Mouse (Mus musculus) lung, postnatal 4 days (tissue): ENCODE measurements around the gene Edn3.
A peak's percentile ranks its signal among the peaks of the same experiment; 100 is the strongest.

Source experiments
- DNase-seq, 2 experiments: peaks; one replicate each; pipeline ENCODE4 v3.0.0; 2021

Edn3 gene

GRCm38 (mm10) chr2:174760479-174761121 is at the start of gene Edn3:
Edn3 (plus strand) TSS chr2:174760619.
- DNase-seq: peak; percentile 45 to 51

DNA sequence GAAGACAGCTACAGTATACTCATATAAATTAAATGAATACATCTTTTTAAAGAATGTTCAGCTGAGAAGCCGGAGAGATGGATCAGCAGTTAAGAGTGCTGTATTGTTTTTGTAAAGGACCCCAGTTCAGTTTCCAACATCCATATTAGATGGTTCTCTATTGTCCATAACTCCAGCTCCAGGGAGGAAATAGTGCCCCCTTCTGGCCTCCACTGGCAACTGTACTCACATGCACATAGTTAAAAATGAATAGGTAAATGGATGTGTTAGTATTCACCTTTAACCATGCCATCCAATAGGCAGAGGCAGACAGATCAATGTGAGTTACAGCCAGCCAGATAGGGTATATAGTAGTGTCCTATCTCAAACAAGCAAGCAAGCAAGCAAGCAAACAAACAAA is 48.4 kb upstream of the Edn3 start:
- DNase-seq: no peak

- no peak for DNase-seq
Measured at GRCm38 (mm10) chr2:174715938-174716337, 44.5 kb upstream of the Edn3 start.

DNA sequence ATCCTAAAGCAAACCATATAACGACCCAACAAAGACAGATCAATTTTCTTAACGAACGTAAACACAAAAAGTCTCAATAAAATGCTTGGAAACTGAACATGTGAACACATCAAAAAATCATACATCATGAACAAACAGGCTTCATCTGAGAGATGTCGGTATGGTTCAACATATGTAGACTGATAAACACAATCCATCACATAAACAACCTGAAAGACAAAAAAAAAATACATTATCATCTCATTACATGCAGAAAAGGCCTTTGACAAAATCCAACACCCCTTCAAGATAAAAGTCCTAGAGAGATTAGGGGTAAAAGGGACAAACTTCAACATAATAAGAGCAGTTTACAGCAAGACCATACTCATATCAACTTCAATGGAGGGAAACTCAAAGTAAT is 42.6 kb upstream of the Edn3 start:
- no peak for DNase-seq

- no peak for DNase-seq
Measured at GRCm38 (mm10) chr2:174727114-174727823, 33.1 kb upstream of the Edn3 start.

DNA sequence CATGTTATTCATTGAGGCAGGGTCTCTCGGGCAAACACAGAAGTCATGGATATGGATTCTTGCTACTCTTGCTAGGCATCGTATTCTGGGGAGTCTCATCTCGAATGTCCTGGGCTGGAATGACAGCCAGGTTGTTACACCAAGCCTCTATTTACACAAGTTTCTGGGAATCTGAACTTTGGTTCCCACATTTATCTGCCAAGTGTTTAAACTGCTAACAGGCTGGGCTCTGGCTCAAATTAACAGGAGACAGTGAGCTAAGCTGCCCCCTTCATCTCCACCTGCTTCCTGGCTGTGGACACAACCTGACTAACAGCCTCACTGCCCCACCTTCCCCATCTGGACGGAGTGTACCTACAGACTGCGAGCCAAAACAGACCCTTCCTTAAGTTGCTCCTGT is 28.5 kb upstream of the Edn3 start:
- no peak for DNase-seq

DNA sequence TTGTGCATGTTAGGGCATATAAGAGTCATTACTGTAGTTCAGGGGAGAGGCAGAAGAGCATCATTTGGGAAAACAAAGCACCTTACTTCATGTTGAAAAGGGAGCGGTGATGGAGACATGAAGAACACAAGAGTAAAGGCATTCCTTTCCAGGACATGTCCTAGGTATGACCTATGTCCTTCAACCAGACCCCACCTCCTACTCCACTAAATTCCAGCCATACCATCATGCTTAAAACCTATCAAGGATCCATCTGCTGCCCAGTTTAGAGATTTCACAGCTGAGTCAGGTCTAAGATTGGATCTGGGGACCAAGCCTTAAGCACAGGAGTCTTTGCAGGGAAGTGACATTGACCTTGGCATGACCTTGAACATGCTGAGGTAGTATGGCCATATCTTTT is 25.1 kb upstream of the Edn3 start:
- no peak for DNase-seq

- no peak for DNase-seq
Measured at GRCm38 (mm10) chr2:174747182-174747581, 13.2 kb upstream of the Edn3 start.

- DNase-seq: no peak
Measured at GRCm38 (mm10) chr2:174748381-174748780, 12.0 kb upstream of the Edn3 start.

DNA sequence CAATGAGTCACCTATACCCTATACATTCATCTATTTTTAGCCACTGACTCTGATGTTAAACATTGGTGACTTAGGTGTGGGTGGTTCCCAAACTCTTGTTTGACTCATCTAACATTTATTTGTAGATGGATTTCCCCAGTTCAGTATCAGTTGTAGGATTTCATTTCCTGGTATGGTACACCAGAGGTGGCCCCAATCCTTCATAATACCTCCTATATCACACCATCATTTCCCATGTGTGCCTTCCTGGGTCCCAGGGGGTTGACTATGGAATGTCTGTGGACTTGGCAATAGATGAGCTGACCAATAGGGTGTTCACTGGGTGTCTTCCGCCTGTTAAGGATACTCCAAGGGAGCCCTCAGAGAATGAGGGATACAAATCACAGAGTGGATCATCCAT is 7.2 kb upstream of the Edn3 start:
- DNase-seq: no peak

DNA sequence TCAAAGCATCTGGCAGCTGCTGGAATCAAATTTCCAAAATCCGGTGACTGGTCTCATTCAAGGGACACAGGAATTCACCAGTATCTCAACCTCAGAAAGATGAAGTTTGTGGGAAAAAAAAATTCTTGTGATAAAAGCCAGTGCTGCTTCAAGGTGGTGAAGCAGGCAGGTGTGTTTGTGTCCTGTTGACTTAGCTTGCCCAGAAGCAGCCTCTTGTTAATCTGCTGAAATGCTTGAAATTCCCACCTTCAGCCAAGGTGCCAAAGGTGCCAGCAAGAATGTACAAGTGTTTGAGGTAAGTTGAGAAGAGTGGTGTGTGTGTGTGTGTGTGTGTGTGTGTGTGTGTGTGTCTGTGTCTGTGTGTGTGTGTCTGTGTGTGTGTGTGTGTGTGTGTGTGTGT is 6.2 kb upstream of the Edn3 start:
- DNase-seq: peak; percentile 47 to 74

DNA sequence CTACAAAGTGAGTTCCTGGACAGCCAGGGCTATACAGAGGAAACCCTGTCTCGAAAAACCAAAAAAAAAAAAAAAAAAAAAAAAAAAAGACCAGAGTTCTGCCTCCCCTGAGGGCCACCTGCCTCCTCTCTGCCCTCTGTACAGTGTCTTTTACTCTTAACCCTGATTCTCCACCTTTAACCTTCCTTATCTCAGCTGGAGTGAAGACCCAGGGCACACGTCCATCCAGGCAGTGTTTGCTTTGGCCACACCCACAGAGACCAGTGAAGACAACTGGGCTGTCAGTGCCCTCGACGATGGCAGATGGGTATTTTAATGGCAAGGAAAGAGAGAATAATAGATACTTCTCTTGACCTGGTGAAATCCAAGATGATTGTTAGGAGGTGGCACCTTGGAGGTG is 1.2 kb upstream of the Edn3 start:
- no peak for DNase-seq

GRCm38 (mm10) chr2:174761452-174762101 is 1.2 kb downstream of the Edn3 start:
- peak; percentile 10 to 32 for DNase-seq

DNA sequence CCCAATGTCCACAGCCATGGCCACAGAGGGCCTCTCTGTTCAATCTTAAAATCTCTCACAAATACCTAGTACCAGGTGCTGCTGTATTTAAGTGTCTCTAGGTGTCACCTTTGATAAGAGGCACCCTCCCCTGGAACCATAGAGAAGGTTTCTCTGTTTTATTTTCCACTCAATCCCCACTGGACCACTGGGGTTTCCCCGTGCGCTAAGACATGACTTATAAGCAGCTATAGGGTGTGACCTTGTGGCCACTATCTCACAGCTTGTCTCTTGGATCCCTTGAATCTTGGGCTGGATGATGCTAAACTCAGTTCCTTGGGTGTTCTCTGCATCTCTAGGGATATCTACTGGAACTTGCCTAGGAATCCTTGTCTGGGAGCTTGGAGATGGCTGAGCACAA is 1.9 kb downstream of the Edn3 start:
- DNase-seq: no peak

- peak; percentile 42 to 70 for DNase-seq
Measured at GRCm38 (mm10) chr2:174768891-174769528, 8.6 kb downstream of the Edn3 start.

DNA sequence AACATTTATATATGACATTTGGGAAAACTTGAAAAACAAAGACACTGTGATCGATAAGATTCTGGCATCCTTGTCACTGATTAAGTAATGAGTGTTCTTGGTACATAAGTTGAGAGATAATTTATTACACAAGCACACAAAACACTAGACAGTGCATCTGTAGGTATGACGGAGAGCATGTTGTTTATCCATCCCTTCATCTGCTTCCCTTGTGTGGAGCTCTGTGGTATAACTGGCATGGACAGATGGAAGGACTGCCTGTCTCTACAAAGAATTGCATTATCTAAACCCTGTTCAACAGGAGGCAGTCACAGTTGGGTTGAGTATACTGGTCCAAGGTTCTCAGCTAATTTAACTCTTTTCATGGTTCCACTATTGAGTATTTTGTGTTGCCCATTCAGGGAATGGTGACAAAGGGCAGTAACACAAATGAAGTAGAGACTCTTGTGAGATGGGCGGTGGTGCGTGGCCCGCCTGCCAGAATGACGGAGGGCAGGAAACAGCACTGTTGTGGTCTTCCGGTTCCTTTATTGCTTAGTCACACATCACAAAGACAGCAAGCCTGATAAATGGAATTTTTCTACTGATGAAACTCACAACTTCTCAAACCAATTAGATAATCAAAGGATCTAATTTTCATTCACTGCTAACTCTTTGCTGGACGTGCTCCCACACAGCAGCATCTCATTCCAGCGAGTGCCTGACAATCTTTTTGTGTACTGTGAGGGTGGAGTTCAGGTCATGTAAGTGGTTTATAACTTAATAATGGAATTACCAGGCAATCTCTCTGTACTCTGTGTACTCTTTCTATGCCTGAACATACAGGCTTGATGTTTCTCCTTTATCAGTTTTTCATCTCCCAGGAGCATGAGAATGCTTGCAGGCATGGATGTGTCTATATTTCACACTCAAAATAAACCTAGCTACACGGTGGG is 14.0 kb downstream of the Edn3 start:
- DNase-seq: no peak

DNA sequence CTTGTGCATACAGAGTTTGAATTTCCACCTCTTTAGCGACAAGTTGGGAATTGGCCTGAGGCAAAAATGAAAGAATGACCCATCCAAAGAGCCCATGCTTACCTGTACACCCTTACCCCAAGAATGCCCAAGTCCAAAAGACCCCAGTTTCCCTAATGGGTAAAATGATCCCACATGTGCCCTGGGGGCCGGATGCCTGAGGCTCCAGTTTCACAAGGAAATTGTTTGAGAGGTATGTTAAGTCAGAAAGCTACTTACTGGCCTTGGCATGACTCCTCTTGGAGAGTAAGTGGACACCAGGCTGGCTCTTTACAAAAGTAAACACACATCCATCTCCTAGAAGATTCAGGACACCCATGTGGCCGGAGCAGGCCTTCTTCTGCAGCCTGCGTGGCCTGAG is 21.6 kb downstream of the Edn3 start:
- DNase-seq: no peak

DNA sequence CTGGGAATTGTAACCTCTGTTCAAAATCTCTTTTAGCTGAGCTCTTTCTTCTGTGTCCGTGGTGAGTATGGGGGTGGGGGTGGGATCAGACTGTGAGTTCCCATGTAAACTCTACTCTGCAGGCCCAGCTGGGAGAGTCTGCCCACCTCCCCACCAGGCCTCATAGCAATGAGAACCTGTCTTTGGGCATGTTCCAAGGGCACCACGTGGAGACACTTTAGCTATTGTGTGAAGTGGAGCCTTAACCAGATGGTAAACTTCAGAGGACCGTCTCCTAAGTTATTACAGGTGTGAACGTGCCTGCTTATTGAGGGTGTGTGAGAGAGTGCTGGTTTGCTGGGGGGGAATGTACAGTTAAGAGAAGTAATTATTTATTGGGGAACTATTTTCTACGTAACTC is 22.5 kb downstream of the Edn3 start:
- no peak for DNase-seq

- DNase-seq: no peak
Measured at GRCm38 (mm10) chr2:174788830-174789229, 28.4 kb downstream of the Edn3 start.

DNA sequence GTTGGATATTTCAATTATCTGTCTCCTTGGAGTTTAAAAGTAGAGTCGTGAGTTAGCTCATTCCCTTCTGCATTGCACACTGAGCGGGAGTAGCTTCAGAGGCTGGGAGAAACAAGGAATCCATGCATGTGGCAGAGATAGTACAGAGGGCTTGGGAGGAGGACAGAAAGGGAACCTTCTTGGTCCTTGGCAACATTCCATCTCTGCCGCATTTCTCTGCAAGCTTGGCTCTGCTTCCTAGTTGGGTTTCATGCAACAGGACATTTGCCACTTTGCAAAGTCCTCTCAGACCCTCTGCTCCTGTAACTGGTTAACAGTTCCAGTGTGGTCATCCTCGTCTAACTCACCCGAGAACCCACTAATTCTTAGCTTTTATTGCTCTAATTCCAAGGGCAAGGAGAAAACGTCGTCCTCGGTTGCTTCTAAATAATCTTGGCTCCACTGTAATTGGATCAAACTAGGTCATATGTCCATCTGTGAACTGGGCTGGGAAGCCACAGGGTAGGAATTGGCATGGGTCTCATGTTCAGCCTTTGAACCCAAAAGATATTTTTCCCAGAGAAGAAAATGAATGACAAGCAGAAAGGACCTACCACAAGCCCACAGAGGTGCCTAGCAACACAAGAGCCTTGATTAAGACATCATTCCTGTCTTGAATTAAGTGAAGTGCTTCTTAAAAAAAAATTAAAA is 32.2 kb downstream of the Edn3 start:
- no peak for DNase-seq

- DNase-seq: no peak
Measured at GRCm38 (mm10) chr2:174793181-174793580, 32.8 kb downstream of the Edn3 start.

- no peak for DNase-seq
Measured at GRCm38 (mm10) chr2:174796998-174797397, 36.6 kb downstream of the Edn3 start.
